Mouse (Mus musculus) forebrain, postnatal 0 days (tissue): ENCODE measurements at regions not wholly inside any gene's neighbourhood (a gene's known extent, or its start where the extent isn't known, plus 50 kb on each side); places are given as distances from the start of the nearest gene placed in this dataset.

Experiments used
- ATAC-seq: fragments of 200-750 bp; cut with Nextera tagmentation; 2 replicates; pipeline ENCODE4 v1.8.0; 2017; ENCODE audit warnings: mild to moderate bottlenecking, moderate library complexity
- DNase-seq: peaks from one replicate; pipeline ENCODE4 v3.0.0-alpha.2; 2015
- H3K27ac ChIP-seq: fragments of 300-500 bp; sonication (generic); 2 replicates; pipeline ENCODE4 v1.5.1; 2014; ENCODE audit warnings: low read depth, mild to moderate bottlenecking, antibody characterized with exemption, low read length, moderate library complexity, mixed read lengths
- H3K27me3 ChIP-seq: fragments of 300-500 bp; sonication (generic); 2 replicates; pipeline ENCODE4 v1.6.1; 2014; ENCODE audit warnings: mild to moderate bottlenecking, low read length, mixed read lengths; ENCODE audit not compliant: insufficient read depth
- H3K36me3 ChIP-seq: fragments of 300-500 bp; sonication (generic); 2 replicates; pipeline ENCODE4 v1.6.1; 2014; ENCODE audit warnings: mild to moderate bottlenecking, moderate library complexity; ENCODE audit not compliant: insufficient read depth
- H3K4me1 ChIP-seq: fragments of 300-500 bp; sonication (generic); 2 replicates; pipeline ENCODE4 v1.6.1; 2014; ENCODE audit warnings: antibody characterized with exemption; ENCODE audit not compliant: insufficient read depth
- H3K4me2 ChIP-seq: fragments of 300-500 bp; sonication (generic); 2 replicates; pipeline ENCODE4 v1.6.1; 2014; ENCODE audit warnings: low read depth, mild to moderate bottlenecking, moderate library complexity
- H3K4me3 ChIP-seq: fragments of 300-500 bp; sonication (generic); 2 replicates; pipeline ENCODE4 v1.5.1; 2014; ENCODE audit warnings: low read depth, low read length, mixed read lengths
- H3K9ac ChIP-seq: fragments of 300-500 bp; sonication (generic); 2 replicates; pipeline ENCODE4 v1.6.1; 2014; ENCODE audit warnings: mild to moderate bottlenecking
- H3K9me3 ChIP-seq: fragments of 300-500 bp; sonication (generic); 2 replicates; pipeline ENCODE4 v1.6.1; 2016; ENCODE audit warnings: low read length
- CTCF ChIP-seq: sonication (generic); IDR thresholded peaks from 2 replicates; pipeline ENCODE4 v1.5.1; 2016; ENCODE audit warnings: antibody characterized with exemption, control low read depth, low read depth
- WGBS: fragments of 180-500 bp; shearing (Covaris S2); extraction: QIAGEN DNeasy Blood & Tissue Kit; methylation state at CpG from one replicate; pipeline ENCODE4 v1.1.7; 2014; 5-methylcytosine and 5-hydroxymethylcytosine counted together

DNA sequence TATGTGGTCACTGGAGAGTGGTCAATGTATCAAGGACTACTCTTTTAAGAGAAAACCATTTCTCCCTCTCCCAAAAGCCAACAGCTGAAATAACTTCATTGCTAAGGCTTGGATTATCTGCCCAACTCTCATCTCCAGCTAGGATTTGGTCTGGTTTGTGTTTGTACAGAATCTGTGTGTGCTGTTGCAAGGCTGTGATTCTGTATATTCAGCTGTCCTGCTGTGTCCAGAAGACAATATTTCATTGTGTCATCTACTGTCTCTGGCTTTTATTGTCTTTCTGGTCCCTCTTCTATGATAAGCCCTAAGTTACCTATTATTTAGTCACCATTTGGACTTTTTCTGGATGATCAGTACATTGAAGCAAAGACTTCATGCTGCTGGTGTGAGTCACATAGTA lies 110.9 kb downstream of the Cenpc1 start:
- DNase-seq (no peak), ATAC-seq (no peak)
- Histone ChIP-seq H3K27me3 (no peaks in the 10 kb centered on the region), H3K27ac (no peak overlapping the region), H3K9me3 (no peaks in the 10 kb centered on the region), H3K4me3 (no peak overlapping the region), H3K4me2 (no peak overlapping the region), H3K9ac (no peak overlapping the region), H3K4me1 (no peaks in the 10 kb centered on the region), H3K36me3 (no peaks in the 10 kb centered on the region)
- no peak for TF ChIP-seq CTCF

DNA sequence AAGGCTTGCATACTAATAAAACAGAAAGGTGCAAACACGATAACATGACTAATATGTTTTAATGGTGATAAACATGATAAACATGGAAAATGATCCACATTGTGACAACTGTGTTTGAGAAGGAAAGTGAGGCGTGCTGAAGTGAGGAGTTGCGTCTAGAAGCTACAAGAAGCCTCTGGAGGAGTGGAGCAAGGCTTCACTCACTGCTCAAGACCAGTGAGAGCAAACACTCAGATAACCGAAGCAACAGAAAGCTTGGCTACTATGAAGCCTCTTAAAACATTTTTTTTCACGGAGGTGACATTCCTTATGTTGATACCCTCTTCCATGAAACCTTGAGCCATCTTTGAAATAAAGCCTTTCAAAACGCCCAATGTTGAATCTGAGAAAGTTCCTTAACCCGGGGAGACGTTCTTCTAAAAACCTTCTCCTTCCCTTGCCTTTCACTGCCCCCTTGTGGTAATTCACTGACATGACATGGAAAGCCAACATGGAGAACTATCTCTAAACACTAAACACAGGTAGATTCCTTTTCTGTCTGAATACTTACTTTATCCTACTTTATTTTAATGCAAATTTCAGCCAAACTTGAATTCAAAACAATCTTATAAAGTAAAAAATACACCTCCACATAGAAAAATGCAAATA lies 128.6 kb downstream of the Cenpc1 start:
- H3K9me3 ChIP-seq = no peaks in the 10 kb centered on the region
- no peaks in the 10 kb centered on the region for H3K4me1 ChIP-seq
- ATAC-seq (peak; percentile 36; the same call in 1 of the 2 replicates), DNase-seq (peak; percentile 89)
- H3K4me3 ChIP-seq = no peak overlapping the region
- no peak overlapping the region for H3K27ac ChIP-seq
- no peaks in the 10 kb centered on the region for H3K27me3 ChIP-seq
- peak; percentile 93 for TF ChIP-seq CTCF
- WGBS = 31% methylated on average over 8 of the region's 8 CpGs
- H3K4me2 ChIP-seq = no peak overlapping the region
- no peaks in the 10 kb centered on the region for H3K36me3 ChIP-seq
- no peak overlapping the region for H3K9ac ChIP-seq

DNA sequence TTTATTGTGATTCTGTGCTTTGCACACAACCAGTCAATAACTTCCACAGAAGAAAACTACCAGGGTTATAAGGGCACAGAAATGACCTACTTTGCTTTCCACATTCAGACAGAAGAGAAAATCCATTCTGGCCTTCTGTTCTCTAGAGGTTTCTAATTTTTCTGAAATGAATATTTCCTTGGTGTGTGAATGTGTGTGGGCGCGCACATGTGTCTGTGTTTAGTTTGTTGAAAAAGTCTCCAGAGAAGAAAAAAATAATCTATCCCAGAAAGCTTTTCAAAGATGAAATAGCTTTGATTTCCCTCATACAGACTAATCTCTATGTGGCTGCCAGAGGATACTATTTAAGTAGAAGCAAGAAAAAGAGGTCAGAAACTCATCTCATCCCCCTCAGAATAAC lies 147.1 kb downstream of the Cenpc1 start:
- Histone ChIP-seq H3K9me3 (no peaks in the 10 kb centered on the region), H3K4me2 (no peak overlapping the region), H3K4me3 (no peak overlapping the region), H3K27me3 (no peaks in the 10 kb centered on the region), H3K9ac (no peak overlapping the region), H3K36me3 (no peaks in the 10 kb centered on the region), H3K27ac (no peak overlapping the region), H3K4me1 (no peaks in the 10 kb centered on the region)
- DNase-seq = no peak
- ATAC-seq = no peak
- 94% methylated on average over 2 of the region's 2 CpGs for WGBS
- TF ChIP-seq CTCF = no peak

DNA sequence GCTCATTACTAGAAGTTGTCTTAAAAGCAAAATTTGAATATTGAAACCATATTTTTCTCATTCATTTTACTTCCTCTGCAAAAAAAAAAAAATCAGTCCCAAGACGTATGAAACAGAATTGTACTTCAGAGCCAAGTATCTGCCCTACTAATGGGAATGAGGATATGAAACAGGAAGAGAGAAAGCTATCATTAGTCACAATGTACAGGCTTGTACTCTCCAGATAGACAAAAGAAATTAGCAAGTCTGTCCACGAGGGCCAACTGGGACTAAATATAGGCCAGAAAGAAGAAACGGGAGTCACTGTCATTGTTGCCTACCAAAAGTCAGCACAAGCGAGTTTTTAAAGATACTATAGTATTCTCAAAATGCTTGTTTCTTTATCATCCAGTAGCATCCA lies 150.4 kb downstream of the Cenpc1 start:
- H3K4me3 ChIP-seq = no peak overlapping the region
- H3K4me2 ChIP-seq = no peak overlapping the region
- DNase-seq (no peak), ATAC-seq (no peak)
- WGBS = 75% methylated on average over 4 of the region's 4 CpGs
- no peak overlapping the region for H3K27ac ChIP-seq
- H3K4me1 ChIP-seq = no peaks in the 10 kb centered on the region
- H3K9me3 ChIP-seq = no peaks in the 10 kb centered on the region
- no peaks in the 10 kb centered on the region for H3K27me3 ChIP-seq
- no peak overlapping the region for H3K9ac ChIP-seq
- H3K36me3 ChIP-seq = no peaks in the 10 kb centered on the region
- TF ChIP-seq CTCF = no peak

DNA sequence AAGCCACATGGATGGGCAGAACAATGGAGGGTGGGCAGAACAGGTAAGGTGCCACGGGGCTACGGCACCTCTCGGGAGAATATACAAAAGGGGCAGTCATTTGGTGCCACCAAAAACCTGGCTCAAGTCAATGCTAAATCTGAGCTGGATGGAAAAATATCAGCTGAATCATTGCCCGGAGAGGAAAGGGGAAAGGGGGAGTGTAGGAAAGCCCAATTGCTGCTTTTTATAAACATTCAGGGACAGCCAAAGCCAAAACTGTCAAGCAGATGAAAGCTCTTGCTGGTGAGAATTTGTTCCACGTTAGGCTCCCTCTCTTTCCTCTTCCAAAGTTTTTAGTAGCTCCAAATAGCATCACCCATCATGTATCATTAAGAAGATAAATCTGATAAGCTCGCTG lies 168.9 kb downstream of the Cenpc1 start:
- DNase-seq (peak; percentile 65), ATAC-seq (peak; percentile 77)
- H3K9me3 ChIP-seq = no peaks in the 10 kb centered on the region
- H3K4me2 ChIP-seq = no peak overlapping the region
- H3K36me3 ChIP-seq = no peaks in the 10 kb centered on the region
- H3K27me3 ChIP-seq = no peaks in the 10 kb centered on the region
- WGBS = 47% methylated on average over 6 of the region's 6 CpGs
- no peak overlapping the region for H3K4me3 ChIP-seq
- no peak overlapping the region for H3K27ac ChIP-seq
- no peak for TF ChIP-seq CTCF
- H3K9ac ChIP-seq = no peak overlapping the region
- no peaks in the 10 kb centered on the region for H3K4me1 ChIP-seq

DNA sequence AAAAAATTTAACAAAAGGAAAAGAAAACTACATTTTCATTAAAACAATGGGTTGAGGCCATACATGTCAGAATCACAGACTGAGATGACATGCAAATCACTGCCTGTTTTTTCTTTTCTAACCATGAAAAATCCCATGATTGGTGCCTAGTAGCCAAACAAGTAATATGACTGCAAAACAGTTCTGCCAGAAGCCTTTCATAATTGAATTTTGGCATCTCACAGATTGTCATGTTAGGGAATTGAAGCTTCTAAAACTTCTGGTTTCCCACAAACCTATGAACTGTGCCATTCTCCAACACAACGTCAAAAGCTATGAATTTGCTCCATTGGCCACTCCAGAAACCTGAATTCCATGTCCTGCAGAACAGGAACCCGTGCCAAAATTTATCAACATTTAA lies 169.6 kb downstream of the Cenpc1 start:
- Histone ChIP-seq H3K4me1 (no peaks in the 10 kb centered on the region), H3K27me3 (no peaks in the 10 kb centered on the region), H3K4me2 (no peak overlapping the region), H3K4me3 (no peak overlapping the region), H3K9ac (no peak overlapping the region), H3K36me3 (no peaks in the 10 kb centered on the region), H3K9me3 (no peaks in the 10 kb centered on the region), H3K27ac (no peak overlapping the region; the same call in 1 of the 2 replicates)
- TF ChIP-seq CTCF = no peak
- DNase-seq = peak; percentile 33
- WGBS = 72% methylated on average over 2 of the region's 2 CpGs
- peak; percentile 64; the same call in 1 of the 2 replicates for ATAC-seq

DNA sequence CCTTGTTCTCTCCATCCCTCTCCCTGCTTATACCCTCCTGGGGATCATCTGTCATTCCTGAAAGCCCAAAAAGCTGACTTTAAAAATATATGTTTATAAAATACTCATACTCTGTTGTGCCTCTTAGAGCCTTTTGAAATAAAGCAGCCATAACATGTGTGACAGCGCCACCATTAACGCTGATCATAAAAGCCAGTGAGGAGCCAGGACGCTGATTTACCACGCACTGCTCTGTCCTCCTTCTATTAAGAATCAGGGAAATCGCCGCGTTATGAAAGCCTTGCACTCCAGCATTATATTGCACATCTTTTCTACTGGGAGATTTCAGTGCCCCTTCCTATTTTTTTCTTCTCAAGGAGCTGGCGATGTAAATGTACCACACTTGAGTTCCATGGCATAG lies 195.1 kb downstream of the Cenpc1 start:
- no peaks in the 10 kb centered on the region for H3K27me3 ChIP-seq
- 86% methylated on average over 8 of the region's 8 CpGs for WGBS
- DNase-seq (no peak), ATAC-seq (no peak)
- no peak overlapping the region for H3K27ac ChIP-seq
- TF ChIP-seq CTCF = no peak
- no peaks in the 10 kb centered on the region for H3K9me3 ChIP-seq
- H3K4me1 ChIP-seq = no peaks in the 10 kb centered on the region
- H3K36me3 ChIP-seq = no peaks in the 10 kb centered on the region
- no peak overlapping the region for H3K4me3 ChIP-seq
- H3K9ac ChIP-seq = no peak overlapping the region
- no peak overlapping the region for H3K4me2 ChIP-seq
